Mouse (Mus musculus): Measurements from ENCODE around the gene Eif2ak4.

- TF ChIP-seq CTCF (IDR thresholded peaks at IDR 0.05; ENCODE audit: control insufficient read depth, insufficient read depth, low read length) (no peak), POLR2A (IDR thresholded peaks at IDR 0.05; ENCODE audit: borderline replicate concordance, control insufficient read depth, low read depth, low read length) (no peak)
These were observed 2.8 kb downstream of the Eif2ak4 start for GRCm38 (mm10) chr2:118391201-118391600.
